ENCODE assay signal across 27 mouse cellular contexts in genomic region chr6:53920041-53920440, GRCm38 (mm10). TPM values are rescaled to one million over a fixed set of nuclear protein-coding genes. Genes with fewer than 3 reads are reported as not detected.
A peak's percentile ranks its signal among the peaks of the same experiment; 100 is the strongest.
DNase-seq lines count a peak whose midpoint lies in the region; ATAC-seq and TF ChIP-seq lines count a peak whose summit lies in the region.
"Had no signal": no experiment of that assay in that cellular context is flagged by ENCODE, and none has a peak within 500 bp of the region (broad histone marks: within the 10 kb centered on the region; RNA-seq: fewer than 3 reads in every experiment).

No protein-coding gene starts in this region.

- WGBS in heart, embryonic 10.5 days = 53% methylated on average over 7 of the region's 7 CpGs

- peak; percentile 18 for DNase-seq in heart, adult 11 months
- no peak for DNase-seq in heart, embryonic 10.5 days (ENCODE audit: low spot score)
- no peak for DNase-seq in testis, postnatal 10 days (ENCODE audit: low spot score)
- peak; percentile 40 for DNase-seq in fat pad, adult 2 months (ENCODE audit: extremely low read depth, low read depth, low spot score)
- no peak for DNase-seq in kidney, adult 18-20 months
- DNase-seq: adrenal gland, adult 8-10 months; adrenal gland, postnatal 14 days; adrenal gland, postnatal 36 days; B cell, adult 2 months; cerebellum, adult 11-12 months; cerebellum, adult 2 months; cerebellum, adult 9-10 months; cerebellum, postnatal 10 days; cerebellum, postnatal 25 days had no signal

- H3K36me3 ChIP-seq in heart, embryonic 10.5 days = no peaks in the 10 kb centered on the region
- H3K36me3 ChIP-seq in testis, adult 2 months (ENCODE audit: control insufficient read depth, insufficient read depth, low read length) = no peaks in the 10 kb centered on the region
- H3K36me3 ChIP-seq: embryonic facial prominence, embryonic 13.5 days; forebrain, embryonic 10.5 days; forebrain, embryonic 12.5 days; G1E had no signal

- no peaks in the 10 kb centered on the region for H3K9me3 ChIP-seq in heart, embryonic 10.5 days
- H3K9me3 ChIP-seq: embryonic facial prominence, embryonic 13.5 days; forebrain, embryonic 10.5 days; forebrain, embryonic 12.5 days had no signal

- no peak for TF ChIP-seq CTCF in testis, adult 2 months (IDR thresholded peaks at IDR 0.05; ENCODE audit: control insufficient read depth, insufficient read depth, insufficient replicate concordance, low read depth, low read length)

- H3K27ac ChIP-seq in heart, embryonic 10.5 days = no peak overlapping the region
- H3K27ac ChIP-seq in testis, adult 2 months (ENCODE audit: control insufficient read depth, insufficient read depth, low read depth, low read length) = peak overlapping the region; percentile 40; the same call in 1 of the 2 replicates
- H3K27ac ChIP-seq: embryonic facial prominence, embryonic 13.5 days; forebrain, embryonic 10.5 days; forebrain, embryonic 12.5 days had no signal

- no peaks in the 10 kb centered on the region for H3K27me3 ChIP-seq in heart, embryonic 10.5 days (ENCODE audit: insufficient read depth, poor library complexity, severe bottlenecking)
- H3K27me3 ChIP-seq in testis, adult 2 months (ENCODE audit: control insufficient read depth, insufficient read depth, low read length) = no peaks in the 10 kb centered on the region
- H3K27me3 ChIP-seq: CH12.LX; embryonic facial prominence, embryonic 13.5 days had no signal

- no peak for TF ChIP-seq POLR2A in testis, adult 2 months (IDR thresholded peaks at IDR 0.05; ENCODE audit: control insufficient read depth, low read depth, low read length)

- ATAC-seq in frontal cortex, adult (ENCODE audit: low TSS enrichment) = no peak
- ATAC-seq: activated CD4-positive, CD25-positive, alpha-beta regulatory T cell, adult 4 months; CD4-positive, CD25-positive, alpha-beta regulatory T cell, adult 4 months; forebrain, embryonic 14.5 days; forebrain, embryonic 16.5 days; Patski had no signal

- H3K4me1 ChIP-seq in heart, embryonic 10.5 days = no peaks in the 10 kb centered on the region
- H3K4me1 ChIP-seq in testis, adult 2 months (ENCODE audit: control insufficient read depth, insufficient read depth, low read length) = no peaks in the 10 kb centered on the region
- H3K4me1 ChIP-seq: forebrain, embryonic 10.5 days; forebrain, embryonic 12.5 days had no signal

- no peak overlapping the region for H3K4me3 ChIP-seq in heart, embryonic 10.5 days
- no peak overlapping the region for H3K4me3 ChIP-seq in testis, adult 2 months (ENCODE audit: control insufficient read depth, low read depth, low read length)
- H3K4me3 ChIP-seq: embryonic facial prominence, embryonic 13.5 days; forebrain, embryonic 10.5 days; forebrain, embryonic 12.5 days had no signal

RNA-seq across cellular contexts. Expression of gene Cpvl, which starts 58.4 kb away (rescaled TPM):
- polyA plus RNA-seq in heart, embryonic 10.5 days (2016; fragmentation: Nextera tagmentation; extraction: Ambion mirVana) = not detected in 2 replicates
- 14.8 and 18.9 TPM in 2 replicates for polyA plus RNA-seq in testis, adult 2 months (2012; rRNA removed)
- polyA plus RNA-seq: activated CD4-positive, CD25-positive, alpha-beta regulatory T cell, adult 4 months; CD4-positive, CD25-positive, alpha-beta regulatory T cell, adult 4 months; cortical plate, adult 2 months; forebrain, embryonic 10.5 days; forebrain, embryonic 12.5 days; forebrain, embryonic 14.5 days; forebrain, embryonic 16.5 days; G1E had no signal

Comparison
In these comparisons a context has a peak if more than half of its experiments do, and no peak if none do; other contexts are left out.
1. DNase-seq: peak in heart, adult 11 months (single experiment) and fat pad, adult 2 months (single experiment); none in heart, embryonic 10.5 days (single experiment), testis, postnatal 10 days (single experiment) and kidney, adult 18-20 months (single experiment).
2. RNA of gene Cpvl, which starts 58.4 kb away (polyA plus RNA-seq): 14.8 to 18.9 TPM in testis, adult 2 months; not detected in heart, embryonic 10.5 days; every median in the first group is over 10 times any median in the second.